Mouse (Mus musculus) CD8-positive naive resting alpha-beta T cell, adult 2 months (primary cell): ENCODE results near the gene Rad54l.

Source experiments
- DNase-seq, 2 experiments: peaks; one replicate each; pipeline ENCODE4 v3.0.0; 2022; ENCODE audit warnings: low read depth in 2 of 2, low spot score in 2 of 2

Rad54l gene

GRCm38 (mm10) chr4:116141736-116142135, 18.2 kb upstream of the Rad54l start:
- no peak for DNase-seq

- DNase-seq, result no peak
Measured at GRCm38 (mm10) chr4:116140801-116141574, 17.5 kb upstream of the Rad54l start.

DNA sequence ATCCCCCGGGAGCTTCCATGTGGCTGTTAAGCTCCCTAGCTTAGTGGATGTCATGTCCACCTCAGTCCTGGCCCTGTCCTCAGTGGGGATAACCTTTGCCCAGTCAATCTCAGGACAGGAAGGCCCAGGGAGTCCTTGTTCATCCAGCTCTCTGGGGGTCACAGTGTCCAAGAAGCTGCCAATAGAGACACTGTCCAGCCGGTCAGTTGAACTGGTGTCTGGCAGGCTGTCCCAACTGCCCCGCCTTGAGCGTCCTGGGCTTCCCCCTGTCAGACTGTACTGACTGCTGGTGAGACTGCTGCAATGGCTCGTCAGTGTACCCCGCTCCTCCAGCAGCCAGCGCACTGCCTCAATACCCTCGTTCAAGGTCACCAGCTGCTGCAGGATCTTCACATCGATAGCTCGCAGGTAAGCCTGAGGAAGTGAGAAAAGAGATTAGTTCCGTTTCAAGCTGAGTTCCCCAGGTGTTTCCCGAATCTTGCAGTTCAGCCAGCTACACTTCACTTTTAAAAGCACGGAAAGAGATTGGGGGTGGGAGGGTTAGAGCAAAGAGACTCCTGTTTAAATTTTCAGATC, 14.0 kb upstream of the Rad54l start:
- DNase-seq, result no peak

- no peak for DNase-seq
Measured at GRCm38 (mm10) chr4:116134990-116135389, 11.5 kb upstream of the Rad54l start.

- no peak for DNase-seq
Measured at GRCm38 (mm10) chr4:116133126-116133525, 9.6 kb upstream of the Rad54l start.

DNA sequence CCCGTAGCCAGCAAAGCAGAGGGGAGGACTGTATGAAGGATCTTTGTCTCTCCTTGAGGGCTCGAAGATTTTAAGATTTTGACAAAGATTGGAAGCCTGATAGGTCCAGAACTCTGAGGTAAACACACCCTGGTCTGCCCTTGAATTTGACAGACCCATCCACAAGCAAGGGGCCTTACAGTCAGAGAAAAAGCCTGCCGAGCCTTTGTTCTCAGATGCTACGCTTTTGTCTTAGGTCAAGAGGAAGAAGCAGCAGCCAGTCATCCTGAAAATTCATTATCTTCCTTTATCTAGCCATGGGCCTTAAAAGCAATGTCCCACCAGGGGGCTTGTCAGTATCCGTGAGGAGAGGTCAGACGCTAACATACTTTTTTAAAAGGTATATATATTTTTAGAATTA, 4.5 kb upstream of the Rad54l start:
- no peak for DNase-seq

- DNase-seq, result no peak
Measured at GRCm38 (mm10) chr4:116125803-116126386, 2.4 kb upstream of the Rad54l start.

- DNase-seq, result no peak
Measured at GRCm38 (mm10) chr4:116122762-116123161, 728 bp downstream of the Rad54l start.

GRCm38 (mm10) chr4:116111486-116111885, 12.0 kb downstream of the Rad54l start:
- DNase-seq, result no peak

- DNase-seq, result no peak
Measured at GRCm38 (mm10) chr4:116110695-116111094, 12.8 kb downstream of the Rad54l start.

GRCm38 (mm10) chr4:116105278-116105677, 18.2 kb downstream of the Rad54l start:
- DNase-seq, result no peak

DNA sequence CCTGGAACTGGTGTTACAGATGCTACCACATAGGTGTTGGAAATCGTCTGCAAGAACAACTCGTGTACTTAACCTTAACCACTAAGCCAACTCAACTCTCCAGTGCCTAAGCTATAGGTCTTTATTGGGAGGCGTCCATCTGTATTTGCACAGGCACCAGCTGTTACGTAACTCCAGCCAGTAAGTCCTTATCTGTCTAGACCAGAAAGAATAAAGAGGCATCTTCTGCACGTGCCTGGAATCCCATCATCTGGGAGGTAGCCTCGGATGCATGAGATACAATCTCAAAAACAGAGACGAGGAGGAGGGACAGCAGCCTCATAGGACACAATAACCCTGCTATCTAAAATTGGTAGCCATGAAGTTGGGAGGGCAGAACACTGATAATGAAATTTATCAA, 22.5 kb downstream of the Rad54l start:
- DNase-seq, result no peak

DNA sequence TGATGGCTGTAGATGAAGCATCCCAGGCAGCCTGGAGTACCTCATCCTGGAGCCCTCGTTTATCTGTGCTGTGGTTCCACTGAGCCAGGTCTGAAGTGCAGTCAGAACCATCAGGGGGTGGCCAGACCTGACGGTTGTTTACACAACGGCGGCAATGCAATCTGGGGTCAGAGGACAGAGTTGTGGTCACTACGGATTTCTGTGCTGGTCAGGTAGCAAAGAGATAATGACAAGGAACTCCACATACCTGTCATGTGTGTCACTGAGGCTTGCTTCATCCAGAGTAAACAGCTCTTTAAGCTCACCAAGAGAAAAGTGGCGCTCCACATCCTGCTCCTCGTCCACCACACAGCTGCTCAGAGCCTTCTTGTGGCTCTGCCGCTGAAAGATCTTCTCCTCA, 26.3 kb downstream of the Rad54l start:
- no peak for DNase-seq

GRCm38 (mm10) chr4:116096291-116096690, 27.2 kb downstream of the Rad54l start:
- DNase-seq, result no peak

DNA sequence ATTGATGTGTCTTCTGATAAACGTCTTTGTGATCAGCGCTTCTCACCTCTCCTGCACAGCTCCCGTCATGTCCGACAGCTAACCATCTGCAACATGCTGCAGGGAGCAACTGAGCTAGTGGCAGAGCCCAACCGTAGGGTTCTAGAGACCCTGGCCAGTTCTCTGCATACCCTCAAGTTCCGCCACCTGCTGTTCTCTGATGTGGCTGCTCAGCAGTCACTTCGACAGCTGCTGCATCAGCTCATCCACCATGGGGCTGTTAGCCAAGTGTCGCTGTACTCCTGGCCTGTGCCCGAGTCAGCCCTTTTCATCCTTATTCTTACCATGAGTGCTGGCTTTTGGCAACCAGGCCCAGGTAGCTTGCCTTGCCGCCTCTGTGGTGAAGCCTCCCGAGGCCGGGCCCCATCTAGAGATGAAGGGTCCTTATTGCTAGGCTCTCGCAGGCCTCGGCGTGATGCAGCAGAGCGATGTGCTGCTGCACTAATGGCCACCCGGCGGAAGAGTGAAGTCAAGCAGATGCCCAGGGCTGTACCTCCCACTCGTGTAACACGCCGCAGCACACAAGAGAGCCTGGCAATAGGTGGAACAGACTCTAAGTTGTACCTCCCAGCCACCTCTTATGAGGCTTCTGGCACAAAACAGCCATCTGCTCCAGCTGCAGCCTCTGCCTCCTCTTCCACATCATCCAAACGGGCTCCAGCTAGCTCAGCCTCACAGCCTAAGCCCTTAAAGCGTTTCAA, 34.8 kb downstream of the Rad54l start:
- DNase-seq, result no peak

GRCm38 (mm10) chr4:116077240-116078095, 46.0 kb downstream of the Rad54l start:
- no peak for DNase-seq

- DNase-seq, result no peak
Measured at GRCm38 (mm10) chr4:116076369-116077231, 46.9 kb downstream of the Rad54l start.

GRCm38 (mm10) chr4:116075631-116076368, 47.7 kb downstream of the Rad54l start:
- peak; percentile 54 to 56 for DNase-seq
